Mouse (Mus musculus): ENCODE measurements around the gene Gpr179.

Gpr179 gene

DNA sequence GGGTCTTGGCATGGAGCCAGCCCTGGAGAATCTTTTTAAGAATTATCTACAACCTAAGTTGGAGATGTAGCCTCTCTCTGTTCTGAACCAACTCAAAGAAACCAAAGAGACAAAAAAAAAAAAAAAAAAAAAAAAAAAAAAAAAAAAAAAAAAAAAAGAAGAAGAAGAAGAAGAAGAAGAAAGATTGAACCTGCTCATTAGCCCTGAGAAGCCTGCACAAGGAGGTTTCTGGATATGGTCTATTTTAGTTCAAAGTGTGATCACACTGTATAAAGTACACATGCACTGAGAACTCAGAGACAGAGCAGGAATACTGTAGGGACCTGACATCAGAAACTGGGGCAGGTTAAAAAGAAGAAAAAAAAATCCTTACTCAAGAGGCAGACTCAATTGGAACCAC, 64.2 kb downstream of the Gpr179 start:
- no peak for DNase-seq (ENCODE audit: low spot score in 2 of 2)

DNA sequence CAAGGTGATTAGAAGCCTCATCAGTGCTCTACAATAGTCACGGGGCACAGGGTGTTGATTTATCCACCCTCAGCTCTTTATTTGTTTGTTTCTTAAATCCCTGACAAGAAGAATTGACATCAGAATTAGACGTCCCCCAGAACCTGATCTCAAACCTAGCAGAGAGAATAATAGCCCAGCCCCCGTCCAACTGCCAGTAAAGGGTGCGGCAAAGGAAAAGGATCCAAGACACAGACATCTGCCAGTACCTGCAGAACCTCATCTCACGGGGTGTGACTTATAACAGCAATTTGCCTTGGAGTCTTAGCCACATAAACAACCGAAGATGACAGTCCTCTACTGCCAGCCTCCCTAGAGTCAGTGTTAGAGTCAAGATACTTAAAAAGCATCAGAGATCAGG, 64.9 kb downstream of the Gpr179 start:
- DNase-seq (ENCODE audit: low spot score in 2 of 2), result no peak

DNA sequence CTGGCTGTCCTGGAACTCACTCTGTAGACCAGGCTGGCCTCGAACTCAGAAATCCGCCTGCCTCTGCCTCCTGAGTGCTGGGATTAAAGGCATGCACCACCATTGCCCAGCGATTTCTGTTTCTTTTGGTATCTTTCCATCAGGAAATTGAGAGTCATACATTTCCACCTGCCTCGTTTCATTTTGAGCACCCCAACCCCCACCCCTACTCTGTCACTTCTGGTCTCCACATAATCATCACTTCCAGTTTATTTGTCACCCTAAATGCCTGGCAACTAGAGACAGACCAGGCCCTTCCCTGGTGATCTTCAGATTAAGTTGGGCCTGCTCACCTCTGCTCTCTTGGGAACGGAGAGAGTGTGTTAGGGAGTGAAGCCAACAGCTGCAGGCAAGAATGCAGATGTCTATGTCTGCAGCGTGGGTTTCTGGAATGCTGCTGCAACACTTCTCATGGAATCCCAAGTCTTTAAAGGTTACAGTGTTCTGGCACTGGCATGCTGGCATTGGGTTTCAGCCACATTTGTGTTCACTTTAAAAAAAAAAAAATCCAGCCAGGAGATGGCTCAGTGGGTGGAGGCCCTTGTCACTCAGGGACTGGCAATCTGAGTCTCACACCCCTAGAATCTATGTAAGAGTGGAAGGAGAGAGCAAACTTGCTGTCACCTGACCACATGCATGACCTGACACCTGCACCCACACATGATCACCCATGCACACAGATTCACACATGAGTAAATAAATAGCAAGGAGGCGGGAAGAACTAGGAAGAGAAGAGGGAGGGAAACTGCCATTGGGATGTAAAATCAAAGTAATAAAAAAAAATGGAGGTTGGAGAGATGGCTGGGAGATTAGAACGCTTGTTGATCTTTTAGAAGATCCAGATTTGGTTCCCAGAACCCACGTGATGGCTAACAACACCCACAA, 65.8 kb downstream of the Gpr179 start:
- DNase-seq (ENCODE audit: low spot score in 2 of 2), result no peak

DNA sequence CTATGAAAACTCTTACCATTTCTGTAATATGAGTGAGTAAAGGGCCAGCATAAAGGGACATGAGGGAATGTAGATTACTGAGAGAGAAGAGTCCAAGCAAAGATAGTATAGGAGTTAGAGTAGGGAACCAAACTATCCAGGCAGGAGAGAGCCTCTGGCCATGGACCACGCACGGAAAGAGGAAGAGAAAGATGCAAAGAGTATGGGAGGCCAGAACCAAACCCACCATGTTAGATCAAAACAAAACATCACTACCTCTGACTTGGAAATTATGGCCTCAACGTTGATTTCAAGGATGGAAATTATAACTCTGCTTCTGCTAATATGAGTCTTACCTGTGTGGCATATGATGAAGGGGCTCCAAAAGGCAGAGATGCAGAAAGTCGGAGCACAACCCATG, 67.0 kb downstream of the Gpr179 start:
- DNase-seq (ENCODE audit: low spot score in 2 of 2), result no peak

DNA sequence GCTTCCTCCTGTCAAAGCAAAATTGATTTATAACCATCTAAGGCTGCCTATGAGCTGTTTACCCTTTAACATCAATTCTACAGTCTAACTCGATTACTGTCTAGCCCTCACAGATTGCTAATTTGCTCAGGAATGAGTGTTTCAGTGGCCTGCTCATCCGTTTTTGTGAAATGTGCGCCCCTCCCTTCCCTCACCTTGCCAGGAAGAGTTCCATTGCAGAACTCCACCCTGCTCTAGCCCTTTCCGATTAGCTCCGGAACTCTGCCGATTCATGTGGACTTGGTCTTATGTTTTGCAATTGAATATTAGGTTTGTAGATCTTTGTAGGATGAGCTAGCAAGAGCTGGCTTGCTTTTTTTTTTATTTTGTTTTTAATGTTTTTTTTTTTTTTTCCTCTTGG, 69.7 kb downstream of the Gpr179 start:
- no peak for DNase-seq (ENCODE audit: low spot score in 2 of 2)
